Mouse (Mus musculus): ENCODE measurements around the gene Trim27. TPM values are rescaled to one million over a fixed set of nuclear protein-coding genes. Genes with fewer than 3 reads are reported as not detected.
A peak's percentile ranks its signal among the peaks of the same experiment; 100 is the strongest.

The Trim27 gene
- polyA plus RNA-seq, 1 experiment from 2014 or later = 140 TPM

DNA sequence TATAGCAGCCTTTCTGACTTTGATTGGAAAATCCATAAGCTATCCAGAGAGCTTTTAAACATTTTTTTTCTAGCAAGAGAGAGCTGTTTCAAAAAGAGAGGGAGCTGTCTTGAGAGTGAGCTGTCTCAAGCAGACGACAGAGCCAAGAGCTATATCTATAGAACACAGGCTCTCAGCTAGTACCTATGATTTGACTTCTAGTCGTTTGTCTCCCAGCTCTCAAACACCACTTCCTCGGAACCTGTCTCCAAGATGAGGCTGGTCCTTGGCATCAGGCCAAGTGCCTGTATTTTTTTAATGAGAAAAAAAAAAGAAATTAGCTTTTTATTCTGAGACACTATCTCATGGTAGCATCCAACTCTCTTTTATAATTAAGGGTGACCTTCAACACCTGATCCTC lies 46.8 kb downstream of the Trim27 start:
- Histone ChIP-seq H3K4me3 (no peak overlapping the region), H3K27me3 (no peaks in the 10 kb centered on the region), H3K4me2 (replicated peaks) (no peak overlapping the region), H3K36me3 (no peaks in the 10 kb centered on the region), H3K27ac (no peak overlapping the region), H3K9me3 (no peaks in the 10 kb centered on the region), H3K4me1 (0 out of 2 replicates have a peak, but pooled peaks cover 3% of the 10 kb centered on the region), H3K9ac (no peak overlapping the region)
- WGBS = 65% methylated on average over 3 of the region's 3 CpGs
- no peak for ATAC-seq (ENCODE audit: low FRiP score, low read depth)

DNA sequence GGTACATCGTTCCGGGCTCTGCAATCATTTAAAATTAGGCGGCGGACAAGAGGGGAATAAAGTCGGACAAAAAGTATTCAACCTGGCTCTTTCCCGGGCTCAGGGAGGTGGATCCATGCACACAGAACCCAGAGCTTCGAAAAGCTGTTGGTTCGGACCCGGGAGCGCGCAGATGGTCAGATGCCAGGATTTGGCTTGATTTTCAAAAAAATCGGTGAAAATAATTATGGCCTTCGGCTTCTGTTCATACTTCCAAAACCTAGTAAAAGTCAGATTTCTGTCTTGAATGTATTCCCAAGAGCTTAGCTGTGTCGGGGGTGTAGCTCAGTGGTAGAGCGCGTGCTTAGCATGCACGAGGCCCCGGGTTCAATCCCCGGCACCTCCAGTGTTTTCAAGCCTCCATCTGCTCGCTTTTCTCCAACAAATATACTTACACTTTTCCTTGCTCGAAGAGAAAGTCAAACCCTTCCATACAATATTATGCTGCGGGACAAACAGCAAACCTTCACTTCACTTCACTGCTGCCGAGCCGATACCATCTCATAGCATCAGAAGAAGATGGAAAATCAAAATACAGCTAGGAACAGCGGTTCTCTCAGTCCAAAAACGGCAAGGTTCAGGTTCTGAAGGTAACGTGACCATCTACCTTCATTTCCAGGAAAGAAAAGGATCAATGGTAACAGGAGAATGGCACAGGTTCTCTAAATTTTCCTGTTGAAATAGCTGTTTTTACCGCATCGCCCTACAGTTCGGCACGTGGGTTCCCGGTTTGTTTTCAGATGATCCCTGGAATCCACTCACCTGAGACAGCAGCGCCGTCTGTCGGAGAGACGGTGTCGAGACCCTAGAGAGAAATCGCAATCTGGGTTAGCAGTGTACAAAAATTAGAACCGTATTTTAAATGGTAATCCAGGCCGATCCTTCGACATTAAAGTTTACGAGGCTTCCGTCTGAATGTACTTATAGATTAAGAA lies 54.8 kb downstream of the Trim27 start:
- Histone ChIP-seq H3K9me3 (no peaks in the 10 kb centered on the region), H3K4me2 (replicated peaks) (peak overlapping the region; percentile 64), H3K27me3 (no peaks in the 10 kb centered on the region), H3K36me3 (no peaks in the 10 kb centered on the region), H3K9ac (peak overlapping the region; percentile 1; the same call in 1 of the 2 replicates), H3K27ac (no peak overlapping the region), H3K4me1 (no peaks in the 10 kb centered on the region), H3K4me3 (peak overlapping the region; percentile 49)
- ATAC-seq (ENCODE audit: low FRiP score, low read depth) = peak; percentile 88
- WGBS = under 1% methylated on average over 43 of the region's 43 CpGs

- H3K27me3 ChIP-seq = no peaks in the 10 kb centered on the region
- H3K9ac ChIP-seq = no peak overlapping the region
- no peaks in the 10 kb centered on the region for H3K36me3 ChIP-seq
- H3K4me3 ChIP-seq = no peak overlapping the region
- no peak overlapping the region for H3K4me2 ChIP-seq (replicated peaks)
- H3K9me3 ChIP-seq = no peaks in the 10 kb centered on the region
- H3K4me1 ChIP-seq = no peaks in the 10 kb centered on the region
- H3K27ac ChIP-seq = no peak overlapping the region
- 50% methylated on average over 2 of the region's 2 CpGs for WGBS
- no peak for ATAC-seq (ENCODE audit: low FRiP score, low read depth)
These were observed 57.5 kb downstream of the Trim27 start for GRCm38 (mm10) chr13:21236714-21237113.

- H3K27me3 ChIP-seq = peaks cover 4% of the 10 kb centered on the region
- H3K4me3 ChIP-seq = no peak overlapping the region
- no peak for ATAC-seq (ENCODE audit: low FRiP score, low read depth)
- no peaks in the 10 kb centered on the region for H3K36me3 ChIP-seq
- no peaks in the 10 kb centered on the region for H3K4me1 ChIP-seq
- 26% methylated on average over 6 of the region's 6 CpGs for WGBS
- no peak overlapping the region for H3K27ac ChIP-seq
- H3K9ac ChIP-seq = no peak overlapping the region
- no peaks in the 10 kb centered on the region for H3K9me3 ChIP-seq
- H3K4me2 ChIP-seq (replicated peaks) = no peak overlapping the region
These were observed 57.9 kb downstream of the Trim27 start for GRCm38 (mm10) chr13:21237161-21237560.

DNA sequence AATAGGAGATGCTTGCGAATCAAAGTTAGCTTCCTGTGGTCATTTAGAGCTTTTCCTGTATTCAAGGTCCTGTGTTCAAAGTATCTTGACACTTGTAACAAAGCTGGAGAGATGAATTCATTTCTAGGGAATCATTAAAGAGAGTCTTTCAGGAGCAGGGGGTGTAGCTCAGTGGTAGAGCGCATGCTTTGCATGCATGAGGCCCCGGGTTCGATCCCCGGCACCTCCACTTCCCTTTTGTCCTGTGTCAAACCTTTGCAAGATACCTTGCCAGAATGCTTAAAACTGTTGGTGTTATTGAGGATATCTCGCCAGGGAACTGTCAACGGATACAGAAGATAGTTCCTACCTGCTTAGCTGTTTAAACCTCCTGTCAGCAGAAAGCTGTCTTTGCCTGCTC lies 61.5 kb downstream of the Trim27 start:
- 9% methylated on average over 7 of the region's 7 CpGs for WGBS
- Histone ChIP-seq H3K27me3 (peaks cover 28% of the 10 kb centered on the region), H3K4me3 (no peak overlapping the region), H3K27ac (no peak overlapping the region), H3K4me2 (replicated peaks) (no peak overlapping the region), H3K4me1 (peaks cover 10% of the 10 kb centered on the region), H3K9ac (no peak overlapping the region), H3K36me3 (no peaks in the 10 kb centered on the region), H3K9me3 (no peaks in the 10 kb centered on the region)
- no peak for ATAC-seq (ENCODE audit: low FRiP score, low read depth)

GRCm38 (mm10) chr13:21242408-21243125 lies 63.3 kb downstream of the Trim27 start:
- no peak for ATAC-seq (ENCODE audit: low FRiP score, low read depth)
- Histone ChIP-seq H3K9ac (no peak overlapping the region), H3K9me3 (no peaks in the 10 kb centered on the region), H3K27ac (no peak overlapping the region), H3K4me2 (replicated peaks) (peak overlapping the region; percentile 58), H3K4me1 (peaks cover 10% of the 10 kb centered on the region), H3K36me3 (no peaks in the 10 kb centered on the region), H3K4me3 (peak overlapping the region; percentile 34), H3K27me3 (peaks cover 31% of the 10 kb centered on the region)
- 9% methylated on average over 16 of the region's 16 CpGs for WGBS

DNA sequence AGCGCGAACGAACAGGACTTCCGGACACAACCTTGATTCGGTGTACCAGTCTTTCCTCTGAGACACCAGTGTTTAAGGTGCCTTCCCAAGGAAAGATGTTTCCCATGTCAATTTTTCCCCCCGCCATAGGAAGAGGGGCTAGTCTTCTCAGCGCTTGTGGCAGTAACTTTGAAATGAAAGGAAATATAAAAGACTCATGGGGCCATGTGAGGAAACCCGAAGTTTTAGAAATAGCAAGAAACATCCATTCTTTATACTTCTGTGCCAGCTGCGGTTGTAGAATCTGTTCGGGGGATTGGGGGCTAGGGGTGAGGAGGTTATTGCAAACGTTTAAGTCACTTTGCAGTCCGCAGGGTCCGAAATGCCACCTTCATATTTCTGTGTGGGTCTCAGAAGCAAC lies 64.0 kb downstream of the Trim27 start:
- 18% methylated on average over 13 of the region's 13 CpGs for WGBS
- H3K27me3 ChIP-seq = peaks cover 31% of the 10 kb centered on the region
- no peaks in the 10 kb centered on the region for H3K36me3 ChIP-seq
- H3K9ac ChIP-seq = no peak overlapping the region
- peak overlapping the region; percentile 34 for H3K4me3 ChIP-seq
- H3K4me1 ChIP-seq = peaks cover 10% of the 10 kb centered on the region
- ATAC-seq (ENCODE audit: low FRiP score, low read depth) = no peak
- no peak overlapping the region for H3K27ac ChIP-seq
- no peaks in the 10 kb centered on the region for H3K9me3 ChIP-seq
- peak overlapping the region; percentile 58 for H3K4me2 ChIP-seq (replicated peaks)

GRCm38 (mm10) chr13:21244089-21244488 lies 64.8 kb downstream of the Trim27 start:
- Histone ChIP-seq H3K4me2 (replicated peaks) (0 out of 2 replicates have a peak overlapping the region, but pooled peaks have one; percentile 58), H3K36me3 (no peaks in the 10 kb centered on the region), H3K4me3 (no peak overlapping the region), H3K27ac (no peak overlapping the region), H3K9ac (no peak overlapping the region), H3K27me3 (peaks cover 31% of the 10 kb centered on the region), H3K4me1 (peaks cover 10% of the 10 kb centered on the region), H3K9me3 (no peaks in the 10 kb centered on the region)
- WGBS = 70% methylated on average over 5 of the region's 5 CpGs
- ATAC-seq (ENCODE audit: low FRiP score, low read depth) = no peak

Other genes with a start within 250 kb of the Trim27 start
- gene Olfr1370, start 104.5 kb upstream of the Trim27 start, polyA plus RNA-seq (2015; fragmentation: Nextera tagmentation; extraction: Ambion mirVana) = not detected in 2 replicates
- gene Olfr1369-ps1, start 68.0 kb upstream of the Trim27 start, polyA plus RNA-seq (2015; fragmentation: Nextera tagmentation; extraction: Ambion mirVana) = 0.06 TPM in 1 of 2 replicates, not detected in the other
- not detected in 2 replicates for gene Olfr263, start 49.8 kb upstream of the Trim27 start, polyA plus RNA-seq (2015; fragmentation: Nextera tagmentation; extraction: Ambion mirVana)
- gene Olfr1368, start 33.6 kb upstream of the Trim27 start, polyA plus RNA-seq (2015; fragmentation: Nextera tagmentation; extraction: Ambion mirVana) = not detected in 2 replicates
- gene Gpx5, start 113.3 kb downstream of the Trim27 start, polyA plus RNA-seq (2015; fragmentation: Nextera tagmentation; extraction: Ambion mirVana) = not detected in 2 replicates
- gene Gpx6, start 132.7 kb downstream of the Trim27 start, polyA plus RNA-seq (2015; fragmentation: Nextera tagmentation; extraction: Ambion mirVana) = 0.28 and 0.52 TPM in 2 replicates
- gene Olfr1367, start 167.5 kb downstream of the Trim27 start, polyA plus RNA-seq (2015; fragmentation: Nextera tagmentation; extraction: Ambion mirVana) = not detected in 2 replicates
- 14.6 and 15.3 TPM in 2 replicates for gene Zscan12, start 183.4 kb downstream of the Trim27 start, polyA plus RNA-seq (2015; fragmentation: Nextera tagmentation; extraction: Ambion mirVana)
- 101 and 105 TPM in 2 replicates for gene Zkscan3, start 223.3 kb downstream of the Trim27 start, polyA plus RNA-seq (2015; fragmentation: Nextera tagmentation; extraction: Ambion mirVana)